Mouse (Mus musculus): Measurements from ENCODE around the gene Gm4779. TPM values are rescaled to one million over a fixed set of nuclear protein-coding genes. Genes with fewer than 3 reads are reported as not detected.
"Not testable (repeated sequence)": the region's sequence is repeated elsewhere in the genome, so short reads cannot be mapped to it uniquely, and the experiment has no call there.

The Gm4779 gene
- 0.09 TPM in 1 of 2 replicates, not detected in the other for polyA plus RNA-seq (2015; fragmentation: Nextera tagmentation; extraction: Ambion mirVana)

- Histone ChIP-seq H3K4me2 (no peak within 1 kb of the TSS), H3K27me3 (no peaks in the 10 kb centered on the region), H3K27ac (replicated peaks) (no peak within 1 kb of the TSS), H3K4me1 (replicated peaks) (no peaks in the 10 kb centered on the region), H3K36me3 (no peaks in the 10 kb centered on the region), H3K9ac (no peak within 1 kb of the TSS), H3K9me3 (no peaks in the 10 kb centered on the region), H3K4me3 (no peak within 1 kb of the TSS)
- 93% methylated on average over 35 of the region's 35 CpGs for WGBS
- ATAC-seq (ENCODE audit: low FRiP score, low read depth), result no peak
Measured at GRCm38 (mm10) chrX:101794342-101794741, at the start of gene Gm4779, which contains the start of gene 8030474K03Rik. Gene Gm4779, minus strand, starts transcription at chrX:101794423. Gene 8030474K03Rik, plus strand, starts transcription at chrX:101794656.

GRCm38 (mm10) chrX:101819980-101820379 lies 25.8 kb upstream of the Gm4779 start:
- not testable (repeated sequence) for H3K9ac ChIP-seq; H3K4me2 ChIP-seq; H3K4me1 ChIP-seq (replicated peaks); ATAC-seq (ENCODE audit: low FRiP score, low read depth); H3K27ac ChIP-seq (replicated peaks); H3K36me3 ChIP-seq; H3K4me3 ChIP-seq; H3K27me3 ChIP-seq; H3K9me3 ChIP-seq

GRCm38 (mm10) chrX:101819163-101819562 lies 24.9 kb upstream of the Gm4779 start:
- no peak overlapping the region for H3K27ac ChIP-seq (replicated peaks)
- H3K9me3 ChIP-seq, result no peaks in the 10 kb centered on the region
- no peak overlapping the region for H3K4me2 ChIP-seq
- H3K4me1 ChIP-seq (replicated peaks), result no peaks in the 10 kb centered on the region
- whole genome bisulfite sequencing, result 67% methylated on average over 1 of the region's 1 CpGs
- no peak overlapping the region for H3K9ac ChIP-seq
- no peaks in the 10 kb centered on the region for H3K36me3 ChIP-seq
- no peak for ATAC-seq (ENCODE audit: low FRiP score, low read depth)
- 0 out of 2 replicates have a peak, but pooled peaks cover 2% of the 10 kb centered on the region for H3K27me3 ChIP-seq
- no peak overlapping the region for H3K4me3 ChIP-seq

GRCm38 (mm10) chrX:101811750-101812149 lies 17.5 kb upstream of the Gm4779 start:
- ATAC-seq (ENCODE audit: low FRiP score, low read depth), result no peak
- Histone ChIP-seq H3K36me3 (no peaks in the 10 kb centered on the region), H3K4me3 (no peak overlapping the region), H3K9me3 (no peaks in the 10 kb centered on the region), H3K27me3 (0 out of 2 replicates have a peak, but pooled peaks cover 8% of the 10 kb centered on the region), H3K27ac (replicated peaks) (no peak overlapping the region), H3K9ac (no peak overlapping the region), H3K4me2 (no peak overlapping the region), H3K4me1 (replicated peaks) (no peaks in the 10 kb centered on the region)
- WGBS, result 70% methylated on average over 3 of the region's 3 CpGs

- no peaks in the 10 kb centered on the region for H3K4me1 ChIP-seq (replicated peaks)
- H3K9ac ChIP-seq, result no peak overlapping the region
- H3K4me2 ChIP-seq, result no peak overlapping the region
- no peaks in the 10 kb centered on the region for H3K36me3 ChIP-seq
- no peak overlapping the region for H3K27ac ChIP-seq (replicated peaks)
- 0 out of 2 replicates have a peak, but pooled peaks cover 4% of the 10 kb centered on the region for H3K27me3 ChIP-seq
- H3K4me3 ChIP-seq, result no peak overlapping the region
- no peak for ATAC-seq (ENCODE audit: low FRiP score, low read depth)
- H3K9me3 ChIP-seq, result no peaks in the 10 kb centered on the region
- WGBS, result 28% methylated on average over 2 of the region's 2 CpGs
Measured at GRCm38 (mm10) chrX:101805512-101805911, 11.3 kb upstream of the Gm4779 start.

- no peaks in the 10 kb centered on the region for H3K36me3 ChIP-seq
- 51% methylated on average over 4 of the region's 4 CpGs for WGBS
- no peak overlapping the region for H3K4me3 ChIP-seq
- no peak overlapping the region for H3K9ac ChIP-seq
- no peaks in the 10 kb centered on the region for H3K9me3 ChIP-seq
- no peak overlapping the region for H3K27ac ChIP-seq (replicated peaks)
- no peaks in the 10 kb centered on the region for H3K27me3 ChIP-seq
- H3K4me1 ChIP-seq (replicated peaks), result no peaks in the 10 kb centered on the region
- ATAC-seq (ENCODE audit: low FRiP score, low read depth), result peak; percentile 72; the same call in 1 of the 2 replicates
- no peak overlapping the region for H3K4me2 ChIP-seq
Measured at GRCm38 (mm10) chrX:101791551-101791950, 2.7 kb downstream of the Gm4779 start.

GRCm38 (mm10) chrX:101772035-101772434 lies 22.2 kb downstream of the Gm4779 start:
- no peaks in the 10 kb centered on the region; the same call in 1 of the 2 replicates for H3K27me3 ChIP-seq
- WGBS, result 52% methylated on average over 5 of the region's 5 CpGs
- no peaks in the 10 kb centered on the region for H3K36me3 ChIP-seq
- no peak overlapping the region for H3K27ac ChIP-seq (replicated peaks)
- H3K4me3 ChIP-seq, result no peak overlapping the region
- no peaks in the 10 kb centered on the region for H3K4me1 ChIP-seq (replicated peaks)
- no peaks in the 10 kb centered on the region for H3K9me3 ChIP-seq
- H3K9ac ChIP-seq, result no peak overlapping the region
- no peak overlapping the region for H3K4me2 ChIP-seq
- no peak for ATAC-seq (ENCODE audit: low FRiP score, low read depth)

GRCm38 (mm10) chrX:101770307-101770706 lies 23.9 kb downstream of the Gm4779 start:
- 76% methylated on average over 3 of the region's 3 CpGs for WGBS

GRCm38 (mm10) chrX:101769478-101769877 lies 24.7 kb downstream of the Gm4779 start:
- no peaks in the 10 kb centered on the region for H3K36me3 ChIP-seq
- no peaks in the 10 kb centered on the region for H3K4me1 ChIP-seq (replicated peaks)
- 68% methylated on average over 2 of the region's 2 CpGs for WGBS
- no peaks in the 10 kb centered on the region; the same call in 1 of the 2 replicates for H3K27me3 ChIP-seq
- H3K9ac ChIP-seq, result no peak overlapping the region
- no peak for ATAC-seq (ENCODE audit: low FRiP score, low read depth)
- H3K27ac ChIP-seq (replicated peaks), result no peak overlapping the region
- H3K4me2 ChIP-seq, result no peak overlapping the region
- no peaks in the 10 kb centered on the region for H3K9me3 ChIP-seq
- no peak overlapping the region for H3K4me3 ChIP-seq

More at GRCm38 (mm10) chrX:101770307-101770706, 23.9 kb downstream of the Gm4779 start:
- H3K9ac ChIP-seq, result no peak overlapping the region
- H3K4me2 ChIP-seq, result no peak overlapping the region
- H3K27ac ChIP-seq (replicated peaks), result no peak overlapping the region
- no peak for ATAC-seq (ENCODE audit: low FRiP score, low read depth)
- no peaks in the 10 kb centered on the region; the same call in 1 of the 2 replicates for H3K27me3 ChIP-seq
- H3K36me3 ChIP-seq, result no peaks in the 10 kb centered on the region
- no peaks in the 10 kb centered on the region for H3K9me3 ChIP-seq
- no peak overlapping the region for H3K4me3 ChIP-seq
- no peaks in the 10 kb centered on the region for H3K4me1 ChIP-seq (replicated peaks)

- Histone ChIP-seq H3K4me3 (no peak overlapping the region), H3K27me3 (no peaks in the 10 kb centered on the region; the same call in 1 of the 2 replicates), H3K27ac (replicated peaks) (no peak overlapping the region), H3K9ac (no peak overlapping the region), H3K4me2 (no peak overlapping the region), H3K4me1 (replicated peaks) (no peaks in the 10 kb centered on the region), H3K36me3 (no peaks in the 10 kb centered on the region), H3K9me3 (no peaks in the 10 kb centered on the region)
- ATAC-seq (ENCODE audit: low FRiP score, low read depth), result no peak
- WGBS, result 71% methylated on average over 7 of the region's 7 CpGs
Measured at GRCm38 (mm10) chrX:101767280-101767679, 26.9 kb downstream of the Gm4779 start.

GRCm38 (mm10) chrX:101765111-101765510 lies 29.1 kb downstream of the Gm4779 start:
- no peak overlapping the region for H3K27ac ChIP-seq (replicated peaks)
- H3K4me3 ChIP-seq, result no peak overlapping the region
- H3K4me1 ChIP-seq (replicated peaks), result no peaks in the 10 kb centered on the region
- H3K9ac ChIP-seq, result no peak overlapping the region
- H3K27me3 ChIP-seq, result no peaks in the 10 kb centered on the region
- no peak for ATAC-seq (ENCODE audit: low FRiP score, low read depth)
- H3K9me3 ChIP-seq, result no peaks in the 10 kb centered on the region
- H3K36me3 ChIP-seq, result no peaks in the 10 kb centered on the region
- H3K4me2 ChIP-seq, result no peak overlapping the region
- WGBS, result 79% methylated on average over 4 of the region's 4 CpGs

GRCm38 (mm10) chrX:101764621-101765020 lies 29.6 kb downstream of the Gm4779 start:
- Histone ChIP-seq H3K9ac (no peak overlapping the region), H3K27ac (replicated peaks) (no peak overlapping the region), H3K4me2 (no peak overlapping the region), H3K36me3 (no peaks in the 10 kb centered on the region), H3K27me3 (no peaks in the 10 kb centered on the region), H3K4me3 (no peak overlapping the region), H3K4me1 (replicated peaks) (no peaks in the 10 kb centered on the region), H3K9me3 (no peaks in the 10 kb centered on the region)
- ATAC-seq (ENCODE audit: low FRiP score, low read depth), result no peak
- 76% methylated on average over 5 of the region's 5 CpGs for WGBS

GRCm38 (mm10) chrX:101754478-101754877 lies 39.7 kb downstream of the Gm4779 start:
- Histone ChIP-seq H3K4me2 (no peak overlapping the region), H3K36me3 (no peaks in the 10 kb centered on the region), H3K4me1 (replicated peaks) (no peaks in the 10 kb centered on the region), H3K27me3 (0 out of 2 replicates have a peak, but pooled peaks cover 4% of the 10 kb centered on the region), H3K4me3 (no peak overlapping the region), H3K27ac (replicated peaks) (no peak overlapping the region), H3K9me3 (no peaks in the 10 kb centered on the region), H3K9ac (no peak overlapping the region)
- 50% methylated on average over 5 of the region's 5 CpGs for WGBS
- ATAC-seq (ENCODE audit: low FRiP score, low read depth), result no peak
